Mouse (Mus musculus) embryo, embryonic 11.5 days (tissue): ENCODE results near the gene Fam198a.

ENCODE experiments used
- DNase-seq: peaks from one replicate; pipeline ENCODE4 v3.0.0-alpha.2; 2012; ENCODE audit warnings: low read depth, low spot score

Fam198a gene

DNA sequence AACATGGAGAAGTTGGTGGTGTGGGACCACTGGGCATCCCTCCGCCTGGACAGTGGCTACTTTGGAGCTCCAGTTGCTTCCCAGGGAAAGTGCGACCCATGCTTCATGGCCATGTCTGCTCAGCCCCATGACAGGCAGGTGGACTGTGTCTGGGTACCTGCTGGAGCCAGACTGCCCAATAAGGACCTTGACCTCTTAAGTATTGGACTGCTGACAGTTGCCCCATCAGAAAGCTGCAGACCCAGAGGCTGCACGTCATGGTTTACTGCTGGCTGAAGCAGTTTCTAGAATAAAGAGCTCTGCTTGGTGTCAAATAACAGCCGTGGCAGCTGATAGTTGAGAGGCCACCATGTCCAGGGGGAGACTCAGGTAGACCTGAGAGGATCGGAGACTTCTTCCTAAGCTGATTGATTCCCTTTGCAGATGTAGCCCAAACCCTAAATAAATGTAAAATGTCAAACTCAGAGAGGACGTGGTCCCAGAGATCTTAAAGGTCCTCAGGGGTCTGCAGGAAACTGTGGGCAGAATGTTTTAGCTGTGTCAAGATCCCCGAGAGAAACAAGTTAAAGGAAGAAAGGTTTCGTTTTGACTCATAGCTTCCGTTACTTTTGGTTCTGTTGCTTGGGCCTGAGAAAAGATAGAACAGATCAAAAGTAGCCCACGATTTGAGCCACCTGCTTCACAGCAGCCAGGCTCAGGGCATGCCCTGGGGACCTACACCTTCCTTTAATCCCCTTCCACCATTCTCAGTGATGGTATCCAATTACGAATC, 24.0 kb upstream of the Fam198a start:
- DNase-seq: no peak

DNA sequence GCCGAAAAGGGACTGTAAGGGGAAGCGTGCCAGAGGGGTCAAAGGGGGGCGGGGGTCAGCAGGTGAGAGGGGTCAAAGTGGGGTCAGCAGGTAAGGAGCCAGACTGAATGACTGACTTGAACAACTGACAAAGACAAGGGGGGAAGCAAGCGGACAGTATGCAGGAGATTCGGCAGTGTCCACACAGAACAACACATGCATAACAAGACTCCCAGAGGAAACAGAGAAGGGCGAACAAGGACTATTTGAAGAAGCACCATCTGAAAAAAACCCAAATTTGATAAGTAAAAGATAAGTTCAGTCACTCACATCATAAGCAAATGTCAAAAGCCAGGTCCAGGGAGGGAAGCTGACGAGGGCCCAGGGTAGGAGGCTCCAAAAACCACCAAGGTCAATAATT, 23.1 kb upstream of the Fam198a start:
- no peak for DNase-seq

DNA sequence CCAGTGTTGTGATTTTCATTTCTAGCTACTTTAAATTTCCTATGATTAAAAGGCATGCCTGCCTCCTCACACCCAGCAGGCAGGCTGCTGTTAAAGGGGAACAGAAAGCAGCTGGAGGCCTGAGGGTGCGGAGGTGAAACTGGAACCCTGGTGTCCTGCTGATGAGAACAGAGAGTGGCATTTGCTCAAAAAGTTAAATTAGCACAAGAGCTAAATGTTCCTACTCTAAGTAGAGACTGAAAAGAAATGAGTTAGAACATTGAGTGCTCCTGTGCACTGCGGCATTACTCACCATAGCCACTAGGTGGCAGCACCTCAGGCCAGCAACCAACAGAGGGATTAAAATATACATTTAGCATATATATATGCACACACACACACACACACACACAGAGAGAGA, 22.3 kb upstream of the Fam198a start:
- no peak for DNase-seq

DNA sequence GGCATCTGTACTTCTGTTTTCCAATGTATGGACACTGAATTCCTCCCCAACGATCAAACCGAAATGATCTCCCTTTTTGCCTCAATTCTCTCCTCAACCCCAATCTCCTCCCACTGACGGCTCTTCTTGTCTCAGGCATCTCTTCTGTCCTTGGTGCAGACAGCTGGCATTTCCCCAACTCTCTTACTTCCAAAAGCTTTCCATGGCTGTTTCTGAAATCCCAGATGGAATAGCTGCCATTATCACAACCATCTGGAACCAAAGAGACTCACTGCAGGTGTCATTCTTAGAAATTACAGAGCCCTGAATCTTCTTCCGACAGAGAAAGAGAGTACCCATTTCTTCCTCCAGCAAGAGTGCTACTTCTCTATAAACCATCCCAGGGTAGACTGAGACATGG, 15.9 kb upstream of the Fam198a start:
- no peak for DNase-seq

DNA sequence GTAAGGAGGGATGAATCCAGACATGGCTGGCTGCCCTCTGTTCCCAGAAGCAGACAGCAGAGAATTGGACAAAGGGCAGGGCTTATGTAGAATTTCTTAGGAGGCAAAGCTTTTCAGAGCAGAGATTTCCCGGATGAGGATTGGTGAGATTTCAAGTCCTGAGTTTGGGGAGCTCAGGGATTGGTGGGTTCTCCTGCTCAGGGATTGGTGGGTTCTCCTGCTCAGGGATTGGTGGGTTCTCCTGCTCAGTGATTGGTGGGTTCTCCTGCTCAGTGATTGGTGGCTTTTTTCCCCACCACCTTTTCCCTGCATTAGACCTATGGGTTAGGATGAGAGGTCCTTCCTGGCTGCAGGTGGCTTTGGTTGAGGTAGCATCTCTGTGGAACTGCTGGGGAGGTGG, 13.8 kb upstream of the Fam198a start:
- no peak for DNase-seq

DNA sequence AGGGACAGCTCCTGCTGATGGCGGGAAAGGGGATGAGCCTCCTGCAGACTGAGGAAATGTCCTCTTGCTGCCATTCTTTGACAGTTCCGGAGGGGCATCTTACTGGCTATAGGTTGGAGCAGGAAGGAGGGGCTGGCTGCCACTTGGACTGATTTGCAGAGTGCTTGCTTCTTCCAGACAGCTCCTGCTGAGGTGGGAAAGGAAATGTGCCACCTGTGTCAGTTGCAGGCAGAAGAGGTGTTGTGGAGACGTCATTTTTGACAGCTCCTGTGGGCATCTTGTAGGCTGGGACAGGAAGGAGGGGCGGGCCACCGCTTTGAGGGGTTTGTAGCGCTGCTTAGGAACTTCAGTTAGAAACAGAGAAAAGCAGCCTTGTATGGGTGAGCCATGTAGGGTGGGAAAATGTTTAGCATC, 13.3 kb upstream of the Fam198a start:
- DNase-seq: no peak

DNA sequence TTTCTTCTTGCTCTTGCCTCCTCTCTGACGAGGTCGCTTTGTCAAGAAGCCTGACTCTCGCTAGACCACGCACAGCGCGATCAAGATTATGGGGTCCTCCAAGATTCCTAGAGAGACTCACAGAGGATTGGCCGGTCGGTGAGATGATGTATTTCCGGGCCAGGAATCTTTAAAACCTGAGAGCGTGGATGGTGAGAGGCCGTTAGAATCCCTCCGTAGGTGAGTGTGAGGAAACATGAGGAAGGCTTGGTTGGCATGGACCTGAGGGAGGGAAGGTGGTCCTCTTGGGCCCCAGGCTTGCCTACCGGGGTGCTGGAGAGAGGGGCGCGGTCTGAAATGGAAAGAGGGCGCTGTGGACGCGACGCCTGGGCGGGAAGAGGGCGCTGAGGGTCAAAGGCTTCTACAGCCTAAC, 12.8 kb upstream of the Fam198a start:
- peak; percentile 40 for DNase-seq

DNA sequence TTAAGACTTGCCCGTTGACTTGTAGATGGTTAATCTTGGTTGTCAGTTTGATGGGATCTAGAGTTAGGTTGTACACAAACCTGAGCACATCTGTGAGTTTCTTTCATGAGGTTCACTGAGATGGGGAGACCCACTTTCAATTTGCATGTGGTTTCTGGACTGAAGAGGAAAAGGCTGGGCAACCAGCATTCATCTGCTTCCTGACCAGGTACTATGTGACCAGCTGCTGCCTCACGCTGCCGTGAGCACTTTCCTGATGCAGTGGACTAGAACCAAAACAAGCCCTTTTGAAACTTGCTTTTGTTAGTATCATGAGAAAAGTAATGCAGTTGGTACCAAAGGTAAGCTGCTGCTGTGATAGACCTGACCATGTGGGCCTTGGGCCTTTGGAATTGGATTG, 7.8 kb upstream of the Fam198a start:
- DNase-seq: no peak

DNA sequence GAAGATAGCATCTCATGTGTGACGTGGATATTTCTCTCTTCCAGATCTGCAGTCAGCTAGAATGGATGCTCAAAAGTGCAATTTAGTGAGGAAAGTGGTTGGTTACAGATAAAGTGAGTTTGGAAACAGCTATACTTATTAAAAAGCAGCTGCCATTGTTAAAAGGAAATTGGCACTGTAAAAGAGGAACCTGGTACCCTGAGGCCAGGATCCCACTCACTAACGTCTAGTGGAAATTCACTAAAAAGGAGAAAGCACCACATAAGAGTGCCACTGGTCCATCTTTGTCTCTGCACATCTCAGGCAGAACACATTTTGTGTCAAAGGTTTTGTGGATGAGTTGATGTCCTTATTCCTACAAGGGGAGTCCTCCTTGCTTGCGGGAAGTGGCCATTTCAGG, 7.2 kb upstream of the Fam198a start:
- no peak for DNase-seq

DNA sequence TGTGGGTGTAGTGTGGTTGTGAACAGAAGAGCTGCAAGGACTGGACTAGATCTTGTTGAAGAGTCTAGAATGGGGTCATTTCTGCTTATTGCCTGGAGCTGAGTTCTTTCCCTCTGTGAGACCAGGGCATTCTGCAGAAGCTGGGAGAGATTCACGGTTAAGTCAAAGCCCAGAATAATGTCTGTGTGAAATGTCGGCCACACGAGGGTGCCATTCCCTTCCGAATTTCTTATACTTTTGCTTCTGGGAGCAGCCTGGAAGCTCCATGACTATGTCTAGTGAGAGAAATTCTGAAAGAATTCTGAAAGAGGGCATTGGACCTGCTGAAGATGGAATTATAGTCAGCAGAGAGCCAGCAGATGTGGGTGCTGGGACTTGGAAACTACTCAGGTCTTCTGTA, 3.0 kb upstream of the Fam198a start:
- DNase-seq: no peak

DNA sequence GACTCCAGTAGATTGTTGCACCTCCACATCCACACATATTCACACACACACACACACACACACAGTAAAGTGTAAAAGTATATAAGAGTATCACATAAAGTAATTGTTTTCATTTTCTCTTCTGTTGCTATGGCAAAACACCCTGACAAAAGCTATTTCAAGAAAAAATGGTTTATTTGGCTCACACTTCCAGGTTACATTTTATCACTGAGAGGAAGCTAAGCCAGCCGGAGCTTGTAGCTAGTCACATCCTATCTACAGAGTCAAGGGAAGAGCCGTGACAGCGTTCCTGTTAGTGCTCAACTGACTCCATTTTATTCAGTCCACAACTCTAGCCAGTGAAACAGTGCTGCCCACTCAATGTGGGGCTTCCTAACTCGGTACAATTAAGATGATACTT, 2.4 kb upstream of the Fam198a start:
- no peak for DNase-seq

DNA sequence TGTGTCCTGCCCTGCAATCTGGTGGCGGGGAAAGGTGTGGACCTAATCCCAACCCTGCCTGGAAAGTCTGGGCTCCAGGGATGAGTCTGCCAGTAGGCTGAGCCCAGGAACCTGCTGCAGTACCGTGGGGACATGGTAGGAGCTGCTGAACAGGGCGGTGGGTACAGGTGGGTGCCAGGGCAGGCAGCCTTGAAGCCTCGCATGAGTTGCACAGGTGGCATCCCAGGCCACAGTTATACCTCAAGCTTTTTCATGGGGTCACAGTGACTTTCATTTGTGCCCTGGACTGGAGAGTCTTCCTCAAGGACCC, 281 bp downstream of the Fam198a start:
- no peak for DNase-seq

DNA sequence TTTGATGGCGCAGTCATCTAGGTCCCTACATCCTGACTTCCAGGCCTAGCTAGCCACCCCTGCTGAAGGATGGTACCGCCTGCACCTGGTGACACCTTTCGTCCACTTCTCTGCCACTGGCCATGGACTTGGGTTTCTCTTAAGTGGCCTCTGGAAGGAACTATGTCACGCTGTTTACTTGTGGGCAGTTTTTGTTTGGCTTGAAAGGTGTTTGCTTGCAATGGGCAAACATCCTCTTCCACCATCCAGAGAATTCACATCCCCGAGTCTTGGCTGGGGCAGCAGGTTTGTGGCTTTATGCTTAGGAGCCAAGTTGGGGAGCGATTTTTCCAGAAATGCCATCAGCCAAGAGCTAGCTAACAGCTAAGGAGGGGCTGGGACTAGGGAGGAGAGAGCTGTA, 1.8 kb downstream of the Fam198a start:
- DNase-seq: no peak

DNA sequence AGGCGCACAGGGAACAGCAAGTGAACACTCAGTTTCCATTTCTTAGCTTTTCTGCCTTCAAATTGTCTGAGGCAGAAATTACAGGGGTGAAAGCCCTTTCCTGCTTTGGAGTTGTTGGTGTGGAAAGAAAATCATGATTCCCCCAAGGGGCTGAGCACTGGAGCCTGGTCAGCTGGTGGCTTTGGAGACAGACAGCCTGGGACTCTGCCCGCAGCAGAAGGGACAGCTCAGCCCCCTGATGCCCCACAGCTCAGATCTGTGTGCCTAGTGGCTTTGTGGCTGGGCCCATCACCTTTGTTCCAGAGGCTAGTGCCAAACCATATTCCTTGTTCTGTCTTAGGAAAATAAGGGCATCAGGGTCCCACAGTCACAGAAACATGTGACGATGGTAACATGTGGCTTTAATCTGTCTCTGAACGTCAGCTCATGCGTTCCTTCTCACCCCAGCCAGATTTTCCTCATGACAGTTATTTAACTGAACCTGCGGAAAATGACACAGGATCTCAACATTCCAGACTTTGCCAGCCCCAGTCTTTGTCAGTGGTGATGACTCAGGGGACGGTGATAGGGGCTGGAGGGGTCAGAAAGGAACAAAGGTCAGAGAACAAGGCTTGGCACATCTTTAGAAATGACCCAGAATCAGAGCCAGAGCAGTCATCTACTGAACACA, 9.3 kb downstream of the Fam198a start:
- no peak for DNase-seq

DNA sequence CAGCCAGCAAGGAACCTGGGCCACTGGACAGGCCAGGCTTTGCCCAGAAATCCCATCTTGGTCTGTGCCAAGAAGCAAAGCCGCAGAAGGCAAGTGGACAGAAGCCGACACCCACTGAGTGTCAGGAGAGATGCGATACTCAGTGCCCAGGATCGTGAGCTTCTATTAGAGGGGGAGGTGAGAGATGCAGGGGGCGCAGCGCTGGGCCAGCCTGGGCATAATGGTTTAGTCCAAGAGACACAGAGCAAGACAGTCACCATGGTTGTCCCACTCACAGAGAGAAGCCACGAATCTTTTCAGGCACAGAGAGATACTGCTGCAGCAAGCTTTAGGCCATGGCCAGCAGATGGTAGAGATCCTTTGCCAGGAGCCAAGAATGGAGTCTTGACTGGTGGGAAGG, 14.2 kb downstream of the Fam198a start:
- no peak for DNase-seq

DNA sequence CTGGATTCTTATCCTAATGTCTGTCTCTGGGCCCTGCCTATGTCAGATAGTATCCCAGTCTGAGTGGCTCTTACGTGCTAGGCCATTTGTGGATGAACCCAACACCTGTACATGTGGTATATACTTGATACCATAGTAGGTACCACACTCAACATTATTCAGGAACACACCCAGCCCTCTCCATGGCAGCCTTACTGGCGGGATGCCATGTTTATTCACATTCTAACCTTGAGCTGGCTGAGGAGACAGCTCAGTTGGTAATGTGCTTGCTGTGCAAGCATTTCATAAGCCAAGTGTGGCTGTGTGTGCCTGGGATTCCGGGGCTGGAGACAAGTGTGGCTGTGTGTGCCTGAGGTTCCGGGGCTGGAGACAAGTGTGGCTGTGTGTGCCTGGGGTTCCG, 17.5 kb downstream of the Fam198a start:
- no peak for DNase-seq

DNA sequence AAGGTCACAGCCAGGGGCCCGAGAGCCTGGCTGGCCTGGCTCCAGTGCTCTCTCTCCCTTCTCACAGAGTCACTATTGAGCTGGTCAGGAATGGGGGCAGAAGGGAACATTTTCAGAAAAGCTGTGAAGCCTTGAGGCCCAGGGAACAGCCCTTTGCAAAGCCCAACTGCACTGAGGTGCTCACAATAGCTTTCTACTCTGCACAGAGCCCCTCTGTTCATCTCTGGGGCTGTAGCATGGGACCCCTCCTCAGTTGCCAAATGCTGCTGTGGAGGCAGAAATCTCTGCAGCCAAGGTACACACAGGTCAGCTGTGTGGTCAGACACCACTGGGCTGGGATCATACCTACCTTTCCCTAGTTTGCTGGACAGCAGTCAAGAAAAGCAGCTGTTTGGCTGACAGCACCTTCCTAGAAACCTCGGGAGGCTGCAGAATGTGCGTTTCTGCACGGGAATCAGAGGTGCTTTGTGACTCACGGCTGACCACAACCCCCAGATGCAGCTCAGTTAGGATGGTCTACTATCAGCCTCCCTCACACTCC, 19.1 kb downstream of the Fam198a start:
- no peak for DNase-seq

DNA sequence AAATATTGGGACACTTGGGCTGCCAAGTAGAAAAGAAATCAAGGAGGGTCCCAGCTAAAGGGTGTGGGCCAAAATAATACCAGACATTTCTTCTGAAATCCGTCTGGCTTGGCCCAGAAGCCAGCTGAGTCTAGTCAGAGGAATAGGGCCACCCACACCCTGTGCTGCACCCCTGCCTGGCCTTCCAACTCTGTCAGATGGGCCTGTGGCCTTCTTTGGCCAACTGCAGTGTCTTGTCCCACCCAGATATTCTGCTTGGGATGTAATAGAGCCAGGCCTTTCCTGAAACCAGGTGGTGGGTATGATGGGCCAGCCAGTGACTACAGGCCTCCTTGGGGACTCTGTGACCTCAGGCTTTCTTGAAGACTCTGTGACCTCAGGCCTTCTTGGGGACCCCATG, 22.4 kb downstream of the Fam198a start:
- no peak for DNase-seq

DNA sequence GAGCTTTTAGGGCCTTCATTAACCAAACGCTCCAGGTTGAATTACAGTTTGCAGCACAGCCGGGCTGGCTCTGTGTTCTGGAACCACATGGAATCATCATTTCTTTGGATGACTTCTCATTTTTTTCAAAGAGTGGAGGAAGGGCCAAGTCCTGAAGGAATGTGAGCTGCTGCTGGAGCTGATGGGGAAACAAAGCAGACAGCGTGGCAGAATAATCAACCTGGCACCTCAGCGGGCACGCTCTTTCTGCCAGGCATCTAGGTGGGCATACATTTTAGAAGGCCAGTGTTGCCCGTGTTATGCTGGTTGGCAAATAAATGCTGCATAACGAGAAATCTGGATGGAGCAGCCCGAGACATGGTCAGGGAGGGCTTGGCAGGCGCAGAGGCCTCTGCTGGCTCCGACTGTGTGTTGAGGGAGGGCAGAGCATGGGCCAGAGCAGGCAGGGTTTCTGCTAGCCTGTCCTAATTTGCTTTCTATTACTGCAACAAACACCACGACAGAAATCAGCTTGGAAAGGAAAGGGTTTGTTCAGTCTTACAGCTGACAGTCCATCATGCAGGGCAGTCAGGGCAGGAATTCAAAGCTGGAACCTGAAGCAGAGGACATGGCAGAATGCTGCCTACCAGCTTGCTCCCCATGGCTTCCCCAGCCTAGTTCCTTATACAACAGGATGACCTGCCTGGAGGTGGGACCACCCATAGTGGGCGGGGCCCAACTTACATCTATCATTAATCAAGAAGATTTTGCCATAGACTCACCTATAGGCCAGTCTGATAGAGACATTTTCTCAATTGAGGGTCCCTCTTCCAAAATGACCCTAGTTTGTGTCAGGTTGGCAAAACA, 23.6 kb downstream of the Fam198a start:
- DNase-seq: no peak

DNA sequence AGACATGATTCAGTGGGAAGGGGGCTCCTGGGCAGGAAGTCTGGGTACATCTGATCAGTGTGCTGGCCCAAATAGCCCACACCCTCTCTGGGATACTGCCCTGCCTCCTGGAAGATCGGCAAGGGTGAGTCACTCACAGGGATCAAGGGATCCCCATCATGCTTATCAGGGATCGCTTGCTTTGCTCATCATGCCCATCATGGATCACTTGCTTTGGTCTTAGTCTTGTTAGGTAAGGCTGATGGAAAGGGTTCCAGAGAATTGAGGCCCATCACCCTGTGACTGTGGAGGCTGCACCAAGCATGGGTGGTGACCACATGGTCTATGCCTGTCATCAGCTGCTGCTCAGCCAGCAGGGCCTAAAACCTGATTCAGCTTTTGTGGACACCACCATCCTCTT, 24.5 kb downstream of the Fam198a start:
- no peak for DNase-seq

DNA sequence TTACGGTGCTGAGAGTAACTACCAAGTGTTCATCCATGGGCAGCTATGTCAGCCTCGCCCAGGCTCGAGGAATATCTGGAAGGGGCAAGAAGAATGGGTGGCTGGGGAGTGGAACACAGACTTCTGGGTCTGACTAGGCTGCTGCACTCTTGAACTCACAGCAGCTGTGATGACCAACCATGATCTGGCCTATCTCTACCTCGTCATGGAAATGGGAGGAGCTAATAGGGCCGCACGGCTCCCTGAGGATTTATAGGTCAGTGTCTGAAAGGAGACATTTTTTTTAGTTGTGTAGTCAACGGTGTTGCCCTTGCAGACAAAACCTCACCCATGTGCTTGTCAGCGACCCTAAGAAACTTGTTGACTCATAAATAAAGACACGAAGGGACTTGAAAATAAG, 30.3 kb downstream of the Fam198a start:
- no peak for DNase-seq

DNA sequence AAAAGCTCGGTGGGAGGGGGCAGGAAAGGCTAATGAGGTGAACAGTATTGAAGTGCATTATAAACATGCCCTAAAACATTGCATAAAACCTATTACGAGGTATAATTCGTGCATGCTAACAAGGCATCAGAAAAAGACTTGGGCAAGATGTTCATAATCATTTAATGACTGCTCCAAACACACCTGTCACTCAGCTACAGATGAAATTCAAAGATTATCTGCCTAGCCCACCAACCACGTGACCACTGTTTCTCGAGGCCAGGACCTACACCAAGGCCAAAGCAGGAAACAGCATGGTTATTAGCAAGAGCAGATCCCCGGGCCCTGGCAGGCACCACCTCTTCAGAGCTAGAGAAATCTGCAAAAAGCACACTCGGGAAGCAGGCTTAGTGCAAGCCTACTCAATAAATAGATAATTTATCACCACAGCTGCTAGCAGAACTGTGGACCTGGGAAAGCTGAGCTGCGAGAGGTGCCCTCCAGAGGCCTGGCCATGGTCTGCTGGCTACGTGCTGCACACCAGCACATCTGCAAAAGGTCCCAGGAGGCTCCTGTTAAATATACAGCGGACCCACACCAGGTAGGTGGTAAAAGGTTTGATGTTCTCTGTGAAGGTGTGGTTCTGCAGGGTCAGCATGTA, 30.8 kb downstream of the Fam198a start:
- DNase-seq: no peak
